Mouse (Mus musculus): ENCODE data around the gene Tal1. TPM values are rescaled to one million over a fixed set of nuclear protein-coding genes. Genes with fewer than 3 reads are reported as not detected.

Gene Tal1
- polyA plus RNA-seq, 1 experiment = 1.5 TPM

GRCm38 (mm10) chr4:115085522-115086095, 29.4 kb downstream of the Tal1 start:
- Histone ChIP-seq H3K4me3 (ENCODE audit: insufficient read depth, low read length) (no peak overlapping the region), H3K4me1 (ENCODE audit: control insufficient read depth, insufficient read depth, low read length) (no peaks in the 10 kb centered on the region), H3K27ac (ENCODE audit: insufficient read depth, low read length) (no peak overlapping the region)
- TF ChIP-seq CTCF (IDR thresholded peaks at IDR 0.05; ENCODE audit: extremely low read depth, insufficient read depth, low read length) = peak; percentile 90
- TF ChIP-seq POLR2A (IDR thresholded peaks at IDR 0.05; ENCODE audit: extremely low read depth, insufficient read depth, low read length) = no peak

- no peak for TF ChIP-seq POLR2A (IDR thresholded peaks at IDR 0.05; ENCODE audit: extremely low read depth, insufficient read depth, low read length)
- no peak for TF ChIP-seq CTCF (IDR thresholded peaks at IDR 0.05; ENCODE audit: extremely low read depth, insufficient read depth, low read length)
- Histone ChIP-seq H3K27ac (ENCODE audit: insufficient read depth, low read length) (no peak overlapping the region), H3K4me1 (ENCODE audit: control insufficient read depth, insufficient read depth, low read length) (no peaks in the 10 kb centered on the region), H3K4me3 (ENCODE audit: insufficient read depth, low read length) (no peak overlapping the region)
These were observed 30.0 kb downstream of the Tal1 start for GRCm38 (mm10) chr4:115086257-115086656.

- H3K4me3 ChIP-seq (ENCODE audit: insufficient read depth, low read length) = no peak overlapping the region
- H3K27ac ChIP-seq (ENCODE audit: insufficient read depth, low read length) = no peak overlapping the region
- no peaks in the 10 kb centered on the region for H3K4me1 ChIP-seq (ENCODE audit: control insufficient read depth, insufficient read depth, low read length)
- TF ChIP-seq POLR2A (IDR thresholded peaks at IDR 0.05; ENCODE audit: extremely low read depth, insufficient read depth, low read length) (no peak), CTCF (IDR thresholded peaks at IDR 0.05; ENCODE audit: extremely low read depth, insufficient read depth, low read length) (no peak)
These were observed 30.7 kb downstream of the Tal1 start for GRCm38 (mm10) chr4:115086763-115087415.

GRCm38 (mm10) chr4:115088611-115089338, 32.5 kb downstream of the Tal1 start, which contains the start of gene Pdzk1ip1:
TSS of gene Pdzk1ip1 (plus strand) at chr4:115088708.
- TF ChIP-seq CTCF (IDR thresholded peaks at IDR 0.05; ENCODE audit: extremely low read depth, insufficient read depth, low read length) (no peak), POLR2A (IDR thresholded peaks at IDR 0.05; ENCODE audit: extremely low read depth, insufficient read depth, low read length) (no peak)
- H3K27ac ChIP-seq (ENCODE audit: insufficient read depth, low read length) = no peak within 1 kb of the TSS
- no peaks in the 10 kb centered on the region for H3K4me1 ChIP-seq (ENCODE audit: control insufficient read depth, insufficient read depth, low read length)
- no peak within 1 kb of the TSS for H3K4me3 ChIP-seq (ENCODE audit: insufficient read depth, low read length)

GRCm38 (mm10) chr4:115090592-115090991, 34.4 kb downstream of the Tal1 start:
- TF ChIP-seq CTCF (IDR thresholded peaks at IDR 0.05; ENCODE audit: extremely low read depth, insufficient read depth, low read length) (no peak), POLR2A (IDR thresholded peaks at IDR 0.05; ENCODE audit: extremely low read depth, insufficient read depth, low read length) (no peak)
- Histone ChIP-seq H3K4me1 (ENCODE audit: control insufficient read depth, insufficient read depth, low read length) (no peaks in the 10 kb centered on the region), H3K4me3 (ENCODE audit: insufficient read depth, low read length) (no peak overlapping the region), H3K27ac (ENCODE audit: insufficient read depth, low read length) (no peak overlapping the region)

- H3K27ac ChIP-seq (ENCODE audit: insufficient read depth, low read length) = no peak overlapping the region
- no peak overlapping the region for H3K4me3 ChIP-seq (ENCODE audit: insufficient read depth, low read length)
- TF ChIP-seq POLR2A (IDR thresholded peaks at IDR 0.05; ENCODE audit: extremely low read depth, insufficient read depth, low read length) (no peak), CTCF (IDR thresholded peaks at IDR 0.05; ENCODE audit: extremely low read depth, insufficient read depth, low read length) (no peak)
- H3K4me1 ChIP-seq (ENCODE audit: control insufficient read depth, insufficient read depth, low read length) = no peaks in the 10 kb centered on the region
These were observed 35.6 kb downstream of the Tal1 start for GRCm38 (mm10) chr4:115091806-115092205.

GRCm38 (mm10) chr4:115093331-115093864, 37.2 kb downstream of the Tal1 start:
- Histone ChIP-seq H3K4me1 (ENCODE audit: control insufficient read depth, insufficient read depth, low read length) (no peaks in the 10 kb centered on the region; the same call in 1 of the 2 replicates), H3K4me3 (ENCODE audit: insufficient read depth, low read length) (no peak overlapping the region), H3K27ac (ENCODE audit: insufficient read depth, low read length) (no peak overlapping the region)
- TF ChIP-seq CTCF (IDR thresholded peaks at IDR 0.05; ENCODE audit: extremely low read depth, insufficient read depth, low read length) (no peak), POLR2A (IDR thresholded peaks at IDR 0.05; ENCODE audit: extremely low read depth, insufficient read depth, low read length) (no peak)

- no peak overlapping the region for H3K4me3 ChIP-seq (ENCODE audit: insufficient read depth, low read length)
- H3K27ac ChIP-seq (ENCODE audit: insufficient read depth, low read length) = no peak overlapping the region
- H3K4me1 ChIP-seq (ENCODE audit: control insufficient read depth, insufficient read depth, low read length) = no peaks in the 10 kb centered on the region; the same call in 1 of the 2 replicates
- no peak for TF ChIP-seq CTCF (IDR thresholded peaks at IDR 0.05; ENCODE audit: extremely low read depth, insufficient read depth, low read length)
These were observed 37.8 kb downstream of the Tal1 start for GRCm38 (mm10) chr4:115094056-115094455.

- H3K27ac ChIP-seq (ENCODE audit: insufficient read depth, low read length) = no peak overlapping the region
- H3K4me1 ChIP-seq (ENCODE audit: control insufficient read depth, insufficient read depth, low read length) = no peaks in the 10 kb centered on the region; the same call in 1 of the 2 replicates
- H3K4me3 ChIP-seq (ENCODE audit: insufficient read depth, low read length) = no peak overlapping the region; the same call in 1 of the 2 replicates
- TF ChIP-seq POLR2A (IDR thresholded peaks at IDR 0.05; ENCODE audit: extremely low read depth, insufficient read depth, low read length) = no peak
- no peak for TF ChIP-seq CTCF (IDR thresholded peaks at IDR 0.05; ENCODE audit: extremely low read depth, insufficient read depth, low read length)
These were observed 39.6 kb downstream of the Tal1 start for GRCm38 (mm10) chr4:115095671-115096434.

Data from cortical plate, adult 2 months (tissue).